Mouse (Mus musculus) cerebellum, adult 2 months (tissue): ENCODE data around the gene Pcp4l1.

Source experiments
- CTCF ChIP-seq: fragments of 200-500 bp; IDR thresholded peaks from 2 replicates; pipeline ENCODE4 v1.5.1; 2011; ENCODE audit warnings: low read depth, mild to moderate bottlenecking, control low read depth, low read length, moderate library complexity, borderline replicate concordance; ENCODE audit not compliant: insufficient read depth
- POLR2A ChIP-seq: fragments of 200-500 bp; IDR thresholded peaks from 2 replicates; pipeline ENCODE4 v1.6.1; 2011; ENCODE audit warnings: low read length, control low read depth, borderline replicate concordance; ENCODE audit not compliant: insufficient read depth

GRCm38 (mm10) chr1:171232348-171232747, 36.3 kb upstream of the Pcp4l1 start:
- TF ChIP-seq POLR2A = no peak
- TF ChIP-seq CTCF = no peak
